Mouse (Mus musculus): Measurements from ENCODE around the gene Plekha5.
"Not testable (repeated sequence)": the region's sequence is repeated elsewhere in the genome, so short reads cannot be mapped to it uniquely, and the experiment has no call there.

Plekha5 gene

GRCm38 (mm10) chr6:140490921-140491537 lies 67.2 kb downstream of the Plekha5 start:
- DNase-seq = no peak

DNA sequence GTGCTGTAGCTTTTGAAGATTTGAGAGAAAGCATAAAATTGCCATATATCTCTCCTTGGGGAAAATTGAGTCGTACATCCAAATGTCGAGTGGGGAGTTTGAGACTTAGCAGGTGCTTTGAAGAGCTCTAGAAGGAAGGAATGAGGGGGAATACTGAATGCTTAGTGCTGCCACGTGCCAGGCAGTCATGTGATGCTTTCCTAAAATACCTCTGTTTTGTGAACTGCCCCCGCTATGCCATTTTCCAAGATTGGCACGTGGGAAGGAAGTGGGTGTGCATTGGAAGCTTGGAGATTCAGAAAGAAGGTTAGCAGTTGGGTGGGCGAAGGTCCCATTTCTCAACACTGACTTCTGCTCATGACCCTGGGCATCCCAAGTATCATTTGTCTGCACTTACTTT lies 68.2 kb downstream of the Plekha5 start:
- DNase-seq = no peak

GRCm38 (mm10) chr6:140498074-140498473 lies 74.2 kb downstream of the Plekha5 start:
- DNase-seq = no peak

DNA sequence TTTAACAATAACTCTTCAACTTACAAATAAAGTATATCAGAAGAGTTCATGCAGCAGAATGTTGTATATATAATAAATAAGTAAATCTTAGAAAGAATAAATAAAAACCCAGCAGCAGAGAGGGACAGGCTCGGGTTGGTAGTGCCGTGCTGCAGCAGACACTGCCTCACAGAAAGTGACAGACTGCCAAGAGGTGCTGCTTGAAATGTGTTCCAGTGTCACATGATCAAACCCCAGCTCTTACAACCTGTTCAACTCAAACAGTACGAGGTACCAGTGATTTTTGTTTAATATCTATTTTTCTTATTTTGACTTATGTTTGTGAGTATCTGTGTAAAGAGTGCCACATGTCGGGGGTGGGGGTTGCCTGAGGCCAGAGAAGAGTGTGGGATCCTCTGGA lies 75.1 kb downstream of the Plekha5 start:
- DNase-seq = no peak

GRCm38 (mm10) chr6:140500829-140501228 lies 77.0 kb downstream of the Plekha5 start:
- not testable (repeated sequence) for DNase-seq

GRCm38 (mm10) chr6:140501841-140502240 lies 78.0 kb downstream of the Plekha5 start:
- DNase-seq = no peak

DNA sequence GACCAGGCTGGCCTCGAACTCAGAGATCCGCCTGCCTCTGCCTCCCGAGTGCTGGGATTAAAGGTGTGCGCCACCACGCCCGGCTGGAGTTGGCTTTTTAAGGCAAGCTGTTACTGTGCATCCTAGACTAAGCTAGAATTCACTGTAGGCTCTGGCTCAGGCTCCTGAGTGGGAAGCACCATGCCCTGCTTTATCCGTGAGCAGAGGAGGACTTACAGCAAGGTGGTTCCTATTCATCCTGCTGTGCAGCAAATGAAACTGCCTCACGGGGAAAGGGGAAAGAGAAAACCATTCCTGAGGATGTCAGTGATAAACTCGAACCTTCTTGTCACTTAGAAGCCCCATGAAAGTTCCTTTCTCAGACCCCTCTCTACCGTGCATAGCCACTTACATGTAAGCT lies 80.9 kb downstream of the Plekha5 start:
- DNase-seq = no peak

- no peak for DNase-seq
These were observed 83.8 kb downstream of the Plekha5 start for GRCm38 (mm10) chr6:140507605-140508004.

- no peak for DNase-seq
These were observed 84.8 kb downstream of the Plekha5 start for GRCm38 (mm10) chr6:140508475-140509150.

- DNase-seq = no peak
These were observed 85.3 kb downstream of the Plekha5 start for GRCm38 (mm10) chr6:140509151-140509530.

DNA sequence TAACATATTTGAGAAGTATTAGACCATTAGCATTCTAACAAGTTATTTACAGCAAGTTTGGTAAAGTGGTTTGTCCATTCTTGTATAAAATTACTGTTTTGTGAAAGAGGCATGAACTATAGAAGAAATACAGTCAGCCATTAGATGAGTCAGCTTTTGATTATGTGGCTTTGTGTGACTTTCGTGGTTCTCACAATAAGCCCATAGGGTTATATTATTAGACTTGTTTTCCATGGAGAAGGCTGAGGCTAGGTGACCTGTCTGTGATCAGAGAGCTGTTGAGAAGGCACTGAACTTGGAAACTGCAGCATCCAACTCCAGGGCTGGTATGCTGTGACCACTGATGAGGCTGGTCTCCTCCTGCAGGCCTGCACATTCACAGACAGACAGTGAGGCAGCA lies 88.2 kb downstream of the Plekha5 start:
- no peak for DNase-seq

DNA sequence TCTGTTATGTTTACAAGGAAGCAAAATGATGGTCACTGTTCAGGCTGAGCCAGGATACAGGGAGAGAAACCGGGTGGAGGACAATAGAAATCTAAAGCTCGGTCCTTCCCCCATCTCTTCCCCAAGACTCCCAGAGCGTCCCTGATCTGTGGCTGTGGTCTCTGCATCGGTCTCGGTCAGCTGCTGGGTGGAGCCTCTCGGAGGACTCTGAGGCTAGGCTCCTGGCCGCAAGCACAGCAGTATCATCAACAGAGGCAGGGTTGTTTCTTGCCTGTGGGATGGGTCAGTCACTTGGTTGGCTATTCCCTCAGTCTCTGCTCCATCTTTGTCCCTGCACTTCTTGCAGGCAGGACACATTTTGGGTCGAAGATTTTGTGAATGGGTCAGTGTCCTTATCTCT lies 88.6 kb downstream of the Plekha5 start:
- DNase-seq = no peak

- peak; percentile 55 for DNase-seq
These were observed 90.6 kb downstream of the Plekha5 start for GRCm38 (mm10) chr6:140514205-140515110.

GRCm38 (mm10) chr6:140515550-140515949 lies 91.7 kb downstream of the Plekha5 start:
- no peak for DNase-seq

DNA sequence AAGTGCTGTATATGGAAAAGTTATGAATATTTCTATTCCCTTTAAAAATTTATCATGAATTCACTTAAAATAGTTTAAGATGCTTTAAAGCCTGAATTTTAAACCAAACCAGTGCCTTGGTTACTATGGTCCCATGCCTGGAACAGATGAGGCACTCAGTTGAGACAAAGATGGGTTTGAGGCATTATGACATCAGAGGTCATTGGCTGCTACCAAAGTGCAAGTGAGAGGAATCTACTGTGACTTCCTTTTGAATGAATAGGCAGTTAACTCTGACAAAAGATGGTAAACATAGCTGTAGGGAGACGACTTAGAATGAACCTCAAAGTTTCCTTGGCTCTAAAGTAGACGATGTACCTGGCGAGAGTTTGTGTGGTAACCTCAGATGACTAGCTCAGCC lies 92.3 kb downstream of the Plekha5 start:
- DNase-seq = no peak

DNA sequence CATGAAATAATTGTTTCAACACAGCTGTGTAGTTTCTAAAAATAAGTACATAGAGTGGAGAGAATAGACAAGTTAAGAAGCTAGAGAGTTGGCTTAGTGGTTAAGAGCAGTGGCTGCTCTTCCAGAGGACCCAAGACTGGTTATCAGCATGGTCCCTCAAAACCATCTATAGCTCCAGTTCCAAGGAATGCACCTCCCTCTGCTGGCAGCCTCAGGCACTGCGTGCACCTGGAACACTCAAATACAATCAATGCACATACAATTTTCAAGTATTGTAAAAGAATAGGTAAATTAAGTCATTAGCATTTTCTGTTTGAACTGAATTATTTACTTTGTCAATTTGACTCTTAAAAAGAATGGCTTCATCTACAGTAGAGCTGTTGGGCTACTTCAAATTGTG lies 93.3 kb downstream of the Plekha5 start:
- DNase-seq = peak; percentile 32

GRCm38 (mm10) chr6:140519019-140519418 lies 95.2 kb downstream of the Plekha5 start:
- no peak for DNase-seq

GRCm38 (mm10) chr6:140519488-140520159 lies 95.8 kb downstream of the Plekha5 start:
- DNase-seq = no peak

GRCm38 (mm10) chr6:140520961-140521360 lies 97.1 kb downstream of the Plekha5 start:
- DNase-seq = no peak

- DNase-seq = no peak
These were observed 98.0 kb downstream of the Plekha5 start for GRCm38 (mm10) chr6:140521832-140522231.

GRCm38 (mm10) chr6:140523600-140523999 lies 99.7 kb downstream of the Plekha5 start:
- no peak for DNase-seq

GRCm38 (mm10) chr6:140528414-140528813 lies 104.6 kb downstream of the Plekha5 start:
- no peak for DNase-seq

GRCm38 (mm10) chr6:140532858-140533257 lies 109.0 kb downstream of the Plekha5 start:
- DNase-seq = not testable (repeated sequence)

Data from kidney, postnatal 14 days (tissue).